Mouse (Mus musculus) bone marrow macrophage, adult 2 months (primary cell): ENCODE results near the gene Bmper. TPM values are rescaled to one million over a fixed set of nuclear protein-coding genes. Genes with fewer than 3 reads are reported as not detected.

Source experiments
- H3K27ac ChIP-seq: 2 replicates; pipeline ENCODE4 v1.5.1; 2012; ENCODE audit warnings: low read depth, low read length; ENCODE audit not compliant: insufficient read depth
- H3K4me1 ChIP-seq: 2 replicates; pipeline ENCODE4 v1.6.1; 2012; ENCODE audit warnings: low read length; ENCODE audit not compliant: control insufficient read depth, insufficient read depth
- H3K4me3 ChIP-seq: 2 replicates; pipeline ENCODE4 v1.5.1; 2012; ENCODE audit warnings: mild to moderate bottlenecking, low read length, moderate library complexity; ENCODE audit not compliant: insufficient read depth
- CTCF ChIP-seq: IDR thresholded peaks from 2 replicates; pipeline ENCODE4 v1.5.1; 2012; ENCODE audit warnings: low read depth, mild to moderate bottlenecking, low read length, moderate library complexity
- POLR2A ChIP-seq: IDR thresholded peaks from 2 replicates; pipeline ENCODE4 v1.6.1; 2012; ENCODE audit warnings: mild to moderate bottlenecking, low read depth, low read length, borderline replicate concordance
- polyA plus RNA-seq: library from polyadenylated mRNA; stranded (reverse); fragments of >200 nt; gene quantifications from 2 replicates; pipeline ENCODE4 v1.2.4, GENCODE M21; 2012; ENCODE audit not compliant: missing spikeins, insufficient read depth, insufficient read length

Bmper gene
- polyA plus RNA-seq, 1 experiment = not detected

DNA sequence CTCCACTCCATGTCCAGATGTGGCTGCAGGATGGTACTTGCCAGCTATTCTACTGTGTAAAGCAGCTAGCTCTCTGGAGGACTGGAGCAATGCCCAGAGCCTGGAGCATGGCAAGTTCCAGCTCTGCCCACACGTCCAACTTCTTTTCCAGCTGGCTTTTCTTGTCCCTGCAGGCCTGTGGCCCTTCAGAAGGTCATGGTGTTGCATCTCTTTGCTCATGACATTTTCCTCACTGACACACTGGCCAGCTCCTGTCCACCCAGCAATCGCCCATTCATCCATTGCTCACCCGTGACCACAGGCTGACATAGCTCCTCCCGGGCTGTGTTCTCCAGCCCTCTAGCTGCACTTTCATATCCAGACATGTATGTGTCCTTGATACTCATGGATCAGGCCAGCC is 20.4 kb upstream of the Bmper start:
- no peak for TF ChIP-seq CTCF
- TF ChIP-seq POLR2A = no peak
- no peak overlapping the region for H3K4me3 ChIP-seq
- H3K4me1 ChIP-seq = no peaks in the 10 kb centered on the region
- H3K27ac ChIP-seq = no peak overlapping the region

DNA sequence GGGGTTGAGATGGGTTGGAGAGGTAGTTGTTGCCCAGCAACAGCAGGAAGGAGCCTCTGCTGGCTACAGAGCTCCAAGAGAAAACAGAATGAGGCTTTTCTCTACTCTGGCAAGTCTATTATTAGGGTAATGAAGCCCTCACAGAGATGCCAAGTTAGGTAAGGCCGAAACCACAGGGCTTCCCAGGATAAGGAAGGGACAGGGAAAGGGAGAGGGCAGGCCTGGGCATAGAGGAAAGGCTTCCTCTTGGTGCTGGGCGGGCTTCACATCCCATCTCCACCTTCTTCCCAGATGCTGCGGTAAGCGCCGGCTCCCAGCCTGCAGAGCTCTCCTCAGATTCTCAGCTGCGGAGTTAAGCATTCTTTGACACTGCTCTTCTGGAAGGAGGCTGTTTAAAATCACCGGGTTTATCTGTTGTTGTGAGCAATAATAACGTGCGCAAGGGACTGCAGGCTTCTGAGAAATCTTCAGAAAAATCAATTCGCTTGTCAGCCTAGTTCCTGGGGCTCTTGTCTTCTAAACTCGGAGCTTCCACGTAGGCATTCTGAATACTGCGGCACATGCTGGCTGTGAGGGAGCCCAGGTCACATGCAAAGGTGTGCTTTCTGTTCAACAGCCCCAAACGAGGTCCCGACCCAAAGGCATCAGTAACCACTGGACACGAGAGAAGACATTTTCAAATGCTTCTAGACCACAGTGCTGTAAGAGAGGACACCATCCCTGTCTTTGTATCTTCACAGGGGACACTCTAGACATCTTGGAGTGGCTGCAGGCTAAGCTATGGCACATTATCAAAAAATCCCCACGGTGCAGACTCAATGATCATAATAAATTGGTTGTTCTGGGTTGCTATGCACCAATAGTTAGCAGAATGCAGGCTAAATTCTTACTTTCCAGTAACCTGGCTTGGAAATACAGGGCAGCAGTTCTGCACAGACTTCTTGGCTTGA is 18.3 kb upstream of the Bmper start:
- no peak for TF ChIP-seq POLR2A
- TF ChIP-seq CTCF = no peak
- H3K4me3 ChIP-seq = no peak overlapping the region
- H3K4me1 ChIP-seq = no peaks in the 10 kb centered on the region
- no peak overlapping the region for H3K27ac ChIP-seq

DNA sequence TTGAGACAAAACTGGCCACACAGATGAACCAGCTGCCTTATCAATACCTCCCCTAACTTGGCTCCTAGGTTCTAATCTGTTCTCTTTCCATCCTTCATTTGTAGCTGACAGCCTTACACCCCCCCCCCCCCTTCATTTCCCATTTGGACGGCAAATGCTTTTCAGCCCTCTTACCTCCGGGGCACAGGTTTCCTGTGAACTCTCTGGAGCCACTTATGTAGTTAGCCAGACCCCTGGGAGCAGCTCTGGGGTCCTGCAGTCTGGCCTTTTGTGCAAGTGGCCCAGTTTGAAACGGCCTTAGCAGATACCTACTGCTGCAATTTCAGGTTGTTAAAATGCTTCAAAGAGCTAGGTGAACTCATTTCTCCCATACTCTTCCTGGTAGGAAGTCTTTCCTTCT is 17.6 kb upstream of the Bmper start:
- TF ChIP-seq CTCF = no peak
- TF ChIP-seq POLR2A = no peak
- H3K27ac ChIP-seq = no peak overlapping the region

DNA sequence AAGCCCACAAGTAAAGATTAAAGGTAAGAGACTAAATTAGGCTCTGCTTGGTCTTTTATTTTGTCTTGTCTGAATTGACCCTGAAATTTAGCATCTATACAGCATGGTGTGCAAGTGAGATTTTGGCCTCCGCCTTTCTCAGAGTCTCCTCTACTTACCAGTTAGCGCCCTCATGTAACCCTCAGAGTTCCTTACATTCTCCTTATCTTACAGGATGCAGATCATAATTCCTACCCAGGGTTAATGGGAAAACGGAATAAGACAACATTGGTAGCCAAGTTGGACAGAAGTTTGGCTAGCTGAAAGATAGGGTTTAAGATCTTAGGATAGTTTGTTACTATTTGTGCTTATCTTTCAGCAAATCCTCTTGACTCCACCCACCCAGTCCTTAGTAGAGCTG is 17.1 kb upstream of the Bmper start:
- no peak overlapping the region for H3K27ac ChIP-seq
- no peaks in the 10 kb centered on the region for H3K4me1 ChIP-seq
- no peak for TF ChIP-seq POLR2A
- no peak for TF ChIP-seq CTCF
- H3K4me3 ChIP-seq = no peak overlapping the region

More for the DNA sequence above, 17.6 kb upstream of the Bmper start:
- H3K4me3 ChIP-seq = no peak overlapping the region
- H3K4me1 ChIP-seq = no peaks in the 10 kb centered on the region

DNA sequence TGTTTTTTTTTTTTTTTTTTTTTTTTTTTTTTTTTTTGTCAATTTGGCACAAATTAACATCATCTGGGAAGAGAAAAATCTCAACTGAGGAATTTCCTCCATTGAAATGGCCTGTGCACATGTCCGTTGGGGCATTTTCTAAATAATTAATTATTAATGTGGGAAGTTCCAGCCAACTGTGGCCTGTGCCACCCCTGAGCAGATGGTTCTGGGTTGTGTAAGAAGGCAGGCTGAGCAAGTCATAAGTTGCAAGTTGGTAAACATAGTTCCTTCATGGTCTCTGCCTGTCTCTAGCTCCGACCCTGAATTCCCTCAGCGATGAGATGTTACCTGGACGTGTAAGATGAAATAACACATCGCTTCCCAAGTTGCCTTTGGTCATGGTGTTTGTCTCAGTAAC is 16.7 kb upstream of the Bmper start:
- TF ChIP-seq CTCF (no peak), POLR2A (no peak)
- Histone ChIP-seq H3K27ac (no peak overlapping the region), H3K4me1 (no peaks in the 10 kb centered on the region), H3K4me3 (no peak overlapping the region)

DNA sequence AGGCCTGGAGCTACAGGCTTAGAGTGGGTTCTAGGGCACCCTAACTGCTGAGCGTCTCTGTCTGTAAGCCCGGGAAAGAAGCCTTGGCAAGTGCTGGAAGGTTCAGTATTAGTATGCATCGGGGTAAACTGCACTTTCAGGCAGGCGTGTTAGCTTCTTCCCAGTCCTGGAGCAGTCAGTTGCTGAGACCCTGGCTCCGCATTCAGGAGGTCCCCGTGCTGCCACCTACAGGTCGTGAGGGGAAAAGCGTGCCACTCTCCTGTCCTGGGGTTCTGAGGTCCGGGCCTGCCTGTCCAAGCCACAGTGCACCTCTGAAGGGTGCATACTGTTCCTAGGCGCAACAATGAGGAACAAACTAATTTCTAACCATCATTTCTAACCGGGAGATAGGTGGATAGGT is 10.6 kb upstream of the Bmper start:
- no peaks in the 10 kb centered on the region for H3K4me1 ChIP-seq
- no peak overlapping the region for H3K4me3 ChIP-seq
- TF ChIP-seq CTCF (peak; percentile 68; the same call in 1 of the 2 replicates), POLR2A (no peak)
- no peak overlapping the region for H3K27ac ChIP-seq

DNA sequence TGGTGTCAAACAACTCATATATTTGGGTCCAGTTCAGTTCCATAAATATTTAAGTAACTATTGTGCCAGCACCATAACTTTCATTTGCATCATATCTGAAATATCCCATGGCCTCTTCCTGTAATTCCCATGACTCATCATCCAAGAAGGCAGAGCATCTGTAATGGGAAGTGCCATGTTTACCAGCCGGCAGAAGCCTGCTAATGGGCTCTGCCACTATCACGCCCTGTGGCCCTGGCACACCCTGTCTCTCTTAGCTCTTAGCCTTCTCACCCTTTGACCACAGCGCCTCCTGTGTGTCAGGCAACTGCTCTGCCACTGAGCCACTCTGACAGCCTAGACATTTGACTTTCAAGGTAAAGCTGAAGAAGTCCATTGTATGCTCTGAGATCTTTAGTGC is 3.1 kb upstream of the Bmper start:
- peaks cover 2% of the 10 kb centered on the region; the same call in 1 of the 2 replicates for H3K4me1 ChIP-seq
- H3K27ac ChIP-seq = no peak overlapping the region
- TF ChIP-seq POLR2A = no peak
- TF ChIP-seq CTCF = no peak
- H3K4me3 ChIP-seq = no peak overlapping the region

DNA sequence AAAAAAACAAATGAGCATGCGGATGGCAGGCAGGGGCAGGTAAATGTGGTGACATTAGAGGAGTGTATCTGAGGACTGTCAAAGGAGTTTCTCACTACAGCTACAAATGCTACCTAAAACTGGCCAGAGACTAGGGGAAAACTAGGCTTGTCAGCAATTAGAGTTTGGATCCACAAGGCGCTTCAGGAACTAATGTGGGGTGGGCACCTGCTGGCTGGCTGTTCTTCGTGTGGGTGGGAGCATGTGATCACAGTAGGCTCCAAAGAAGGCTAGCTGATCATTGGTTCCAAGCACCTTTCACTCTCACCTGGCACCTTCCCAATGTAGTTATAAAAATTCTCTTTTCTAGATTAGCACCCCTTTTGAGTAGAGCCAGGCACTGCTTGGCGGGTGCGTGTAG is 900 bp upstream of the Bmper start:
- Histone ChIP-seq H3K4me3 (no peak overlapping the region), H3K27ac (no peak overlapping the region), H3K4me1 (peaks cover 2% of the 10 kb centered on the region; the same call in 1 of the 2 replicates)
- TF ChIP-seq POLR2A (no peak), CTCF (no peak)

DNA sequence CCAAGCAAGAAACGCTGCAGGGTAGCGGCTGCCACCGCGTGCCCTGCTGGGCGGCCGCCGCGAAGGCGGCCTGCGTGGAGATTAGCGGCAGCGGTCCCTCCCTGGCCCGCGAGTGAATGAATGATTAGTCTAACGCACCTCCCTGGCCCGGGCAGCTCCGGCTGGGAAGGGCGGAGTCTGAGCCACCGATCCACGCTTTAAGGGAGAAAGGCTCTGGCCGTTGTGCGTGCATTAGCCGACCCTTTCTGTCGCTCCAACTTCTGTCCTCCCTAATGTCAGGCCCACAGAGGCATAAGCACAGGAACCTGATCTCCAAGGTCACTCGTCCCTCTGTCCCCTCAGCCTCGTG is 410 bp upstream of the Bmper start:
- H3K4me1 ChIP-seq = peaks cover 2% of the 10 kb centered on the region; the same call in 1 of the 2 replicates
- peak overlapping the region; percentile 48 for H3K4me3 ChIP-seq
- TF ChIP-seq POLR2A (no peak), CTCF (no peak)
- no peak overlapping the region for H3K27ac ChIP-seq

DNA sequence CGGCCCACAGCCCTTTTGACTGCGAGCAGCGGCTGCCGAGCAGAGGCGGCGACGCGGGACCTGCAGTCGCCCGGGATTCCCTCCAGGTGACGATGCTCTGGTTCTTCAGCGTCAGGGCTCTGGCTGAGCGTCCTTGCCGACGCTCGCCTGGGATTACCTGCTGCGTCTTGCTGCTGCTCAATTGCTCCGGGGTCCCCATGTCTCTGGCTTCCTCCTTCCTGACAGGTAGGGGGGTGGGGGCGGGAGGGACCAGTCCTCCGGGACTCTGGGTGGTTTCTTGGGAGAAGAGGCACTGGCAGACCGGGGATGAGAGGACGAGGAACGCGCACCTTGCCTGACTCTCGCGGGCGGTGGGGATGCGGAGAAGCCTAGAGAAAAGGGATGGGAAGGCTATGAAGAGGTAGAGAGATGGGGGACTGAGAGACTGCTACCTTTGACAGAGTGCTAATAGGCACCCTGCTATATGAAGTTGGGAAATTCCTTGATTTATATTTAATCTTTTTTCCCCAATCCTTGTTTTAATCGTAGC is 737 bp downstream of the Bmper start:
- TF ChIP-seq CTCF (no peak), POLR2A (no peak)

More for the DNA sequence above, 737 bp downstream of the Bmper start:
- no peak overlapping the region for H3K27ac ChIP-seq
- H3K4me3 ChIP-seq = peak overlapping the region; percentile 48; the same call in 1 of the 2 replicates
- H3K4me1 ChIP-seq = peaks cover 2% of the 10 kb centered on the region; the same call in 1 of the 2 replicates
